Mouse (Mus musculus) bone marrow macrophage, adult 2 months (primary cell): ENCODE results near the gene Nacc2. TPM values are rescaled to one million over a fixed set of nuclear protein-coding genes. Genes with fewer than 3 reads are reported as not detected.

ENCODE experiments used
- H3K27ac ChIP-seq: 2 replicates; pipeline ENCODE4 v1.5.1; 2012; ENCODE audit warnings: low read depth, low read length; ENCODE audit not compliant: insufficient read depth
- H3K4me1 ChIP-seq: 2 replicates; pipeline ENCODE4 v1.6.1; 2012; ENCODE audit warnings: low read length; ENCODE audit not compliant: control insufficient read depth, insufficient read depth
- H3K4me3 ChIP-seq: 2 replicates; pipeline ENCODE4 v1.5.1; 2012; ENCODE audit warnings: mild to moderate bottlenecking, low read length, moderate library complexity; ENCODE audit not compliant: insufficient read depth
- CTCF ChIP-seq: IDR thresholded peaks from 2 replicates; pipeline ENCODE4 v1.5.1; 2012; ENCODE audit warnings: low read depth, mild to moderate bottlenecking, low read length, moderate library complexity
- POLR2A ChIP-seq: IDR thresholded peaks from 2 replicates; pipeline ENCODE4 v1.6.1; 2012; ENCODE audit warnings: mild to moderate bottlenecking, low read depth, low read length, borderline replicate concordance
- polyA plus RNA-seq: library from polyadenylated mRNA; stranded (reverse); fragments of >200 nt; gene quantifications from 2 replicates; pipeline ENCODE4 v1.2.4, GENCODE M21; 2012; ENCODE audit not compliant: missing spikeins, insufficient read depth, insufficient read length

Gene Nacc2
- polyA plus RNA-seq, result 17.8 and 18.0 TPM in 2 replicates

DNA sequence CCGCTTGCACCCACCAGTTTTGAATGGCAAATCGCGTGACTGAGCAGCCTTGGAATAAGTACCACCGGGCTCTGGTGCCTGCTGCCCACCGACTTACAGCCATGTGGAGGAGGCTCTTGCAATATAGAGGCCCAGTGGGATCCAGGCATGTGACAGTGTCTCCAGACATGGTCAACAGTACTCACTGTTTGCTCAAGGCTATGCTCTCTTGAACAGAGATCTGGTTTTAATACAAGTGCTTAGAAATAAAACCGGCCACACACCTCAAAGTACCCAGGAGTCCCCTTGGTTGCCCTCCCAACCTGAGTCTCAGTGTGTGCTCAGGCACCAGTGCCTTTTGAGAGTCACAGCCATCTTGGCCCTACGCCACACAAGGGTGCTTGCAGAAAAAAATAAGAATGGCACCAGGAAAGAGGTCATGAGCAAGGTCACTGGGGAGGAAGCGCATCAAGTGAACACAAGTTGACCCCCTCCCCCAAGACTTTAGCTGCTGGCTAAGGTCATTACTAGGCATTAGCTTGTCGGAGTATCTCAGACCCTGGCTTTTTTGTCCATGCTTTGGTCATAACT is at the start of gene Nacc2:
Gene Nacc2 (minus strand): TSS at position 142 of the 570 bp plus-strand sequence.
- Histone ChIP-seq H3K4me3 (peak within 1 kb of the TSS; percentile 76), H3K27ac (no peak within 1 kb of the TSS), H3K4me1 (peaks cover 40% of the 10 kb centered on the region)
- TF ChIP-seq CTCF, result no peak
- no peak for TF ChIP-seq POLR2A

DNA sequence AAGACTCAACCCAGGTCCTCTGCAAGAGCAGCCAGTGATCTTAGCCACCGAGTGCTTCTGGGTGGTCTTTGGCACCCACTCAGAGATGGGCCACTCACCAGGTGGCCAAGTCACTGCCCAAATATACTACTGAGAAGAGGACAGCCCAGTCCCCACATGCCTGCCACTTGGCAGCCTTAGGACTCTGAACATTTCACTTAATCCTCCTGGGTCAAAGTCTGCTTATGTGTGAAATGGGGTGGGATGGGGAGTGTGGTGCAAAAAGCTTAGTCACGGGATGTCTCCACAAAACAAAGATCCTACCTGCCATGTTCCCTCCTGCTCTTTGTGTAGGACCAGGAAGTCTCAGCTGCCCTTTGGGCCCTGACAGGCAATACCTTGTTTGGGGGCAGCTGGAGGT is 49.1 kb upstream of the Nacc2 start:
- no peak overlapping the region for H3K4me3 ChIP-seq
- H3K27ac ChIP-seq, result no peak overlapping the region
- no peak for TF ChIP-seq POLR2A
- no peak for TF ChIP-seq CTCF
- H3K4me1 ChIP-seq, result no peaks in the 10 kb centered on the region

DNA sequence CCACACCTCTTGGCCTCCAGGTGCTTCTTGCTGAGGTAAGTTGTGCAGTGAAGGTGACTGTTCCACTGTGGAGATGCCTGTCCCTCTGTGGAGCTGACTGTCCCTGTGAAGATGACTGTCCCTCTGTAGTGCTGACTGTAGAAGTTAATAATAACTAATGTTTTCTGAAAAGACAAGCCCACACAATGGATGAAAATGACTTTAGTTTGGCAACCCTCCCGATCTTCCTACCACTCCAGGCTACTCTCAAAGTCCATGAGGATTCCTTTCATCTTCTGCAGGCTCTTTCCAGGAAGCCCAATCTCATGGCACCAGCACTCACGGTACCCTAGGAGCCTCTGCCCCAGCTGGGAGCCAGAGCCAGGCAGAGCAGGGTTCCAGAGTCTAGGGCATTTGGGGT is 47.4 kb upstream of the Nacc2 start:
- H3K4me1 ChIP-seq, result no peaks in the 10 kb centered on the region
- H3K27ac ChIP-seq, result no peak overlapping the region
- H3K4me3 ChIP-seq, result no peak overlapping the region
- TF ChIP-seq POLR2A (no peak), CTCF (no peak)

DNA sequence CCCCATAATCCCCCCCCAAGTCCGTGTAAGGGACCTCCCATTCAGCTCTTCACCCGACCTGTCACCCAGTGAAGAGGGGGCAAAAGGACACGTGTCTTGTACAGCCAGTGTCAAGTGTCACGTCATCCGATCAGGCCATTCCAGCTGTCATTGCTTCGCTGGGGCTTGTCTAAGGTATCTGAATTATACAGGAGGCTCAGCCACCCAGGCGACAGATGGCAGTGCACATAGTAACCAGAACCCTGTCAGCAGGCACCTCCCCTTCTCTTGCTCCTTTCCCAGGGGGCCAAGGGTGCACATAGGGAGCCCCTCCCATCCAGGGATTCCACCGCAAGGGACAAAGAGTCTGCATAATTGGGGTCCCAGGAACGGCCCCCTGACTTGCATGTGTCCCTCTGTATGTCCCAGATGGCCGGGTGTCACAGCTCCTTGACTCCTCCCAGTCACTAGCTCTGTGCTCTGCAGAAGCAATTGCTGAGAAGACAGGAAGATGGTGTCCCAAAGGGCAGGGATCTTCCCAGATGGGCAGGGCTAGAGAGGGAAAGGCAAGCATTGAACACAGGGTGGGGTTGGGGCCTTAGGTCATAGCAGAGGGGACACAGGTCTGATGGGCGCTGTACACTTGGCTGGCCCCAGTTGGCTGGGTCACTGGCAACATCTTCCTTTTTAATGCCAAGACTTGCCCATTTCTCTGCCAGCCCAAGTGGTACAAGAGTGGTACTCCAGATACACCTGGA is 46.0 kb upstream of the Nacc2 start:
- H3K4me1 ChIP-seq, result no peaks in the 10 kb centered on the region
- TF ChIP-seq CTCF (no peak), POLR2A (no peak)
- no peak overlapping the region for H3K4me3 ChIP-seq
- H3K27ac ChIP-seq, result no peak overlapping the region

DNA sequence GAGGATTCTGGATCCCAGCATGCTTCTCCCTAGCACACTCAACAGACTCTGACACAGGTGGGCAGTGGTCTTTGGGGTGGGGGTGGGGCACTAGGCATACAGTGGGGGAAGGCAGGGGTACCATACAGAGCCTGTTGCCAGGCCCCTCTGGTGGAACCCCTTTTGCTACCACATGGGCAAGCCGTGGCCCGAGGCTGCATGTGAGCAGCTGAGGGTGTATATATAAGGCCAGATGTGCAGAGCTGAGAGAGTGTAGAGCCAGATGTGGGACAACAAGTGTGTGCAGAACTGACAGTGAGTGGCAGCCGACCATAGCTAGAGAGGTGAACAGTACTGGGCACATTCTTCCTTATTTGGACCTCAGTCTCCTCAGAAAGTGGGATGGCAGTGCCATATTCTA is 43.9 kb upstream of the Nacc2 start:
- H3K4me1 ChIP-seq, result no peaks in the 10 kb centered on the region
- H3K4me3 ChIP-seq, result no peak overlapping the region
- no peak overlapping the region for H3K27ac ChIP-seq
- no peak for TF ChIP-seq POLR2A
- TF ChIP-seq CTCF, result no peak

DNA sequence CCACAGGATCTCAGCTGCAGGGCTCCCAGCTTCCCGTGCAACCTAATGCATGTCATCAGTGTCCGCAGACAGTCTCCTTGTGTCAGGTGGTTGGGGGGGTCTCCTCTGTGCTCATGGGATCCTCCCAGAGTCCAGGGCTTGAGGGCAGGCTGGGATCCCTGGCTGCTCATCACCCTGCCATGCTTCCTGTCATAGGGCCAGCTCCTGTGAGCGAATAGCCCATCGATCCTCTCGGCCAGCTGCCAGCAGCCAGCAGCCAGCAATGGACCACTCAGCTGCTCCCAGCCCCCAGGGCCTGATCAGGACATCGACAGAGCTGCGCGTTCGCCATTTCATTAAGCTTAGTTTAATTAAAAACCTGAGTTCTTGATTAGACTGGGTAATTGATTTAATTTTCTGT is 35.0 kb upstream of the Nacc2 start:
- Histone ChIP-seq H3K4me3 (no peak overlapping the region), H3K4me1 (no peaks in the 10 kb centered on the region), H3K27ac (no peak overlapping the region)
- TF ChIP-seq CTCF (no peak), POLR2A (no peak)

DNA sequence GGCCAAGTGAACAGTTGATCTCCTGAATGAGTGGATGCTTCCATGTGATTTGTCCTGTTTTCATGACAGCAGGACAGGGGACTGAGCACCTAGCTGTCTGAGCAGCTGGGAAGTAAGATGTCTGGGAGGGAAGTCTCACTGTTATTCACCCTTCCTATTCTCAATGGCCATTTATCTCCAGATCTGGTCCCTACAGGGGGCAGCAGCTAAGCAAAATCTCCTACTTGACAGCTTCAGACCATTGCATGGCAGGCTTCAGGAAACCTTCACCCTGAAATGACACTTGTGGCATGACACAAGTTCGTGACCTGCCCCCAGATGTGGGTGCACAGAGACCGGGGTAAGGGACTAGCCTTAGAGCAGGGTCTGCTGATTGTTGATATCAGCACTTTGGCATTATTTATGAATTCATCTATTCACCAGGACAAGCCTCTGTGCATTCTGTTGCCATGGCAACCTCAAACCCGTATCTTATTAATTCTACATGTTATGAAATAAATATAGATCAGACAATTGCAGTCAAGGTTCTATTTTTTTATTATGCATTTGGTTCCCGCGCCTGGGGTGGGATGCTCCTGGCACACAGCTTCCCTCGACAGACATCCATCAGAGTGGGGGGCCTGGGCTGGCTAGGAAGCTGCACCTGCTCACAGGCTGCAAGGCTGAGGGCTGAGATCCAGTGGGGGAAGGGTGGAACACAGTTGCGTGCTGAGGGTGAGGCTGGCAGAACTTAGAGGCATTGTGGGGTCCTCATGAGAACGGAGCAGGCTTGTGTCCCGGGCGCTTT is 33.4 kb upstream of the Nacc2 start:
- Histone ChIP-seq H3K4me1 (no peaks in the 10 kb centered on the region), H3K4me3 (no peak overlapping the region), H3K27ac (no peak overlapping the region)
- no peak for TF ChIP-seq CTCF
- no peak for TF ChIP-seq POLR2A

DNA sequence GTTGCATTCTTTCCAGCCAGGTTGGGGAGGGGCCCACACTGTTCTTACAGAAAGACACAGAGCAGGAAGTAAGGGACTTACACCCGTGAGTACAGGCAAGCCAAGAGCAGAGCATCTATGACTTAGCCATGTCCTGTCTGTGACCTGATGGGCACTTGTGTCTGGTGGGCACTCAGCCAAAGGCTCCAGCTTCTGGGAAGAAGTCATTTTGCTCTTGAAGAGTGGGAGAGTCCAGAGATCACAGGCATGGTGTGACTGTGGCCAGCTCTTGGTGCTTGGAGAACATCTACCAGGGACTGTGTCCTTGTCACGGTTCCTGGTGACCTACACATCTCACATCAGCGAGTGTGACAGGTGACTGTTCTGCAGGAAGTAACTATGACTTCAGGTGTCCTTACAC is 32.7 kb upstream of the Nacc2 start:
- no peak overlapping the region for H3K27ac ChIP-seq
- no peak overlapping the region for H3K4me3 ChIP-seq
- TF ChIP-seq CTCF, result no peak
- TF ChIP-seq POLR2A, result no peak
- H3K4me1 ChIP-seq, result no peaks in the 10 kb centered on the region

DNA sequence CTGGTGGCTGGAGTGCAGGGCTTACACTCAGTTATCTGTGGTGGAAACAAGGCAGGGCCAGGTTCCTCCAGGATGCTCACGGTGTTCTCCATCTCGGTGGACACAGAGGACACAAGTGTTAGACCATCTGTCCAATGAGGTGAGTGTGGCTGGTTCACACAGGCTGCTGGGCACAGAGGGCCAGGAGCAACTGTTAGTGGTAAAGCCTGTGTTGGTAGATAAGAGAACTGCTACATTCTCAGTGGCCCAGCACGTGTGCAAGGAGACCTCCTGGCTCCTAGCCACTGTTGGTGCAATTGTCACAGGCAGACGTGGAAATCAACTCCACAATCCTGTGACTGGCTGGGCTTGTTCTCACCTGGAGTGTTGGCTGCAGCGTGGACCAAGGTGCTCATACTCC is 31.6 kb upstream of the Nacc2 start:
- Histone ChIP-seq H3K27ac (no peak overlapping the region), H3K4me1 (no peaks in the 10 kb centered on the region), H3K4me3 (no peak overlapping the region)
- TF ChIP-seq CTCF (no peak), POLR2A (no peak)

DNA sequence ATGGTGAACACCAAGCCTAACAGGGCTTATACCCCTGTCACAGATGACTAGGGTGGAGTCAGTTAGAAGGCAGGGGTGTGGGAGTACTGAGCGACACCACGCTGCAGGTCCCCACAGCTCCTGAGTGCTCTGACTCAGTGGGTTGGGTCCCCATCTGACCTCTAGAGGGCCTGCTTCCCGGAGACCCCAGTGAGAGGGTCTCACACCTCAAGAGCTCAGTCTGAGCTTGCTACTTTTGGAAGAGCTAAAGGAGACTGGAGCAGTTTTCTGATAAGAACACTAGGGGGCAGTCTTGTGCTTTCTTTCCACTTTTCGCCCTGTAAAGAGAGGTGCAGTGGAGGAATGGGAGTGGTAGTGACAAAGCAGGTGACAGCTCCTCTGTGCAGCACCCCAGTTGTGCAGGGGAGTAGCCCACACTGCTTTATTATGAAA is 30.9 kb upstream of the Nacc2 start:
- no peak for TF ChIP-seq POLR2A
- TF ChIP-seq CTCF, result peak; percentile 63; the same call in 1 of the 2 replicates
- Histone ChIP-seq H3K4me3 (no peak overlapping the region), H3K27ac (no peak overlapping the region), H3K4me1 (no peaks in the 10 kb centered on the region)
